Mouse (Mus musculus): ENCODE results near the gene Dgki.

- no peak for TF ChIP-seq POLR2A (IDR thresholded peaks at IDR 0.05; ENCODE audit: borderline replicate concordance, low read depth, low read length)
- TF ChIP-seq CTCF (IDR thresholded peaks at IDR 0.05; ENCODE audit: low read depth, low read length), result no peak
Observed at GRCm38 (mm10) chr6:37276834-37277715, 22.9 kb downstream of the Dgki start.
